In the genomic region with DNA sequence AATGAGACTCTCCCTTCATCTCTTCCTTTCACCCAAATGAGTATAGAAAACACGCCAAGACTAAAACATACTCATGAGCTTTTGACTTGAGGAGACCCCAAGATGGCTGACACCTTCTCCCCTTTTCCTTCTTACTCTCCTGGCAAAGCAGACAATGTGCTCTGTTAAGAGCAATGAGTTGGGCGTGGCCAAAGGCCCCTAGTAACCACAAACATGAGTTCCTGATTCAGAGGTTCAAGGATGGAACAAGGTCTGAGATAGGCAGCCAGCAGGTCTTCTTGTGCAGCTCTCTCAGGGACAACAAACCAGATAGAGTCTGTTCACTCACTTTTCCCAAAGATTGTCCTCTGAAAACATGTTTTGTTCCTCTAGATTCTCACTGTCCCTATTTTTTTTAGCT, we compare ENCODE assay signal across 26 mouse cellular contexts. TPM values are rescaled to one million over a fixed set of nuclear protein-coding genes. Genes with fewer than 3 reads are reported as not detected.
"Had no signal": no experiment of that assay in that cellular context is flagged by ENCODE, and none has a peak within 500 bp of the region (broad histone marks: within the 10 kb centered on the region; RNA-seq: fewer than 3 reads in every experiment).

No protein-coding gene starts in this region.

- H3K4me1 ChIP-seq: intestine, embryonic 15.5 days; kidney, embryonic 15.5 days; neural tube, embryonic 13.5 days had no signal

- H3K9me3 ChIP-seq: intestine, embryonic 15.5 days; kidney, embryonic 15.5 days; limb, embryonic 12.5 days; limb, embryonic 15.5 days; megakaryocyte, embryonic 14.5 days; midbrain, embryonic 10.5 days; midbrain, embryonic 13.5 days; neural tube, embryonic 13.5 days had no signal

- ATAC-seq: intestine, embryonic 15.5 days; liver, postnatal 0 days; lung, postnatal 0 days; midbrain, embryonic 13.5 days had no signal

- H3K27ac ChIP-seq: intestine, embryonic 15.5 days; kidney, embryonic 15.5 days; left cerebral cortex, adult 2 months; limb, embryonic 12.5 days; limb, embryonic 15.5 days; liver, embryonic 14.5 days; macrophage; midbrain, embryonic 10.5 days; midbrain, embryonic 13.5 days; neural tube, embryonic 13.5 days had no signal

- DNase-seq: kidney, adult 11 months; kidney, adult 8-10 months; kidney, postnatal 10 days; kidney, postnatal 36 days; layer of hippocampus, postnatal 36 days; left cerebral cortex, postnatal 4 days; liver, postnatal 0 days; lung, embryonic 14.5 days; right cerebral cortex, adult 18-20 months; right cerebral cortex, postnatal 25 days; spleen, adult 18-20 months; thymus, postnatal 25 days had no signal

- H3K4me3 ChIP-seq: intestine, embryonic 15.5 days; kidney, embryonic 15.5 days; left cerebral cortex, adult 2 months; limb, embryonic 12.5 days; limb, embryonic 15.5 days; megakaryocyte, embryonic 14.5 days; midbrain, embryonic 10.5 days; midbrain, embryonic 13.5 days; myocyte; neural tube, embryonic 13.5 days had no signal

- H3K9ac ChIP-seq: intestine, embryonic 15.5 days; kidney, embryonic 15.5 days; limb, embryonic 12.5 days; limb, embryonic 15.5 days; liver, embryonic 14.5 days; liver, postnatal 0 days; lung, embryonic 14.5 days; midbrain, embryonic 13.5 days; neural tube, embryonic 13.5 days had no signal

- H3K36me3 ChIP-seq: intestine, embryonic 15.5 days; kidney, embryonic 15.5 days; limb, embryonic 12.5 days; limb, embryonic 15.5 days; midbrain, embryonic 10.5 days; midbrain, embryonic 13.5 days; neural tube, embryonic 13.5 days had no signal

- H3K27me3 ChIP-seq: intestine, embryonic 15.5 days; kidney, embryonic 15.5 days; limb, embryonic 12.5 days; limb, embryonic 15.5 days; midbrain, embryonic 13.5 days; neural tube, embryonic 13.5 days had no signal

- H3K4me2 ChIP-seq: intestine, embryonic 15.5 days; kidney, embryonic 15.5 days; limb, embryonic 12.5 days; limb, embryonic 15.5 days; liver, embryonic 11.5 days; lung, embryonic 14.5 days; midbrain, embryonic 13.5 days; neural tube, embryonic 13.5 days had no signal

RNA-seq across cellular contexts. Expression of gene Tgm3, which starts 5.9 kb away (rescaled TPM):
- polyA plus RNA-seq: intestine, embryonic 15.5 days; kidney, embryonic 15.5 days; limb, embryonic 12.5 days; liver, embryonic 11.5 days; liver, postnatal 0 days; lung, postnatal 0 days; macrophage; midbrain, embryonic 10.5 days; midbrain, embryonic 13.5 days; myocyte had no signal
